Mouse (Mus musculus): ENCODE results near the gene Myoz1. TPM values are rescaled to one million over a fixed set of nuclear protein-coding genes. Genes with fewer than 3 reads are reported as not detected.

Myoz1 gene
- total and polyA plus RNA-seq, 3 experiments, result 1.7 to 2.6 (median 2.4) TPM

- dilution Hi-C loops (cut with MboI; ENCODE audit: extremely low pct_ligation_motif_present, extremely low pct_unique_long_range_greater_than_20kb, low sequenced_read_pairs) (no loop called here), in situ Hi-C loops (cut with MboI; ENCODE audit: low pct_ligation_motif_present, low pct_unique_long_range_greater_than_20kb, low sequenced_read_pairs) (no loop called here)
- H3K4me2 ChIP-seq (ENCODE audit: insufficient read depth, low read depth, poor library complexity, severe bottlenecking), result no peak overlapping the region
- H3K27me3 ChIP-seq (replicated peaks), result no peaks in the 10 kb centered on the region
- no peaks in the 10 kb centered on the region for H3K9me3 ChIP-seq (replicated peaks; ENCODE audit: low read length)
- peaks cover 0 to 34% of the 10 kb centered on the region in 2 experiments for H3K36me3 ChIP-seq (replicated peaks in 1 of 2; ENCODE audit: control insufficient read depth in 1 of 2, insufficient read depth in 1 of 2, low read length in 1 of 2)
- no peak overlapping the region for H3K27ac ChIP-seq (ENCODE audit: insufficient read depth, low read depth)
- no peaks in the 10 kb centered on the region for H3K4me1 ChIP-seq (ENCODE audit: control insufficient read depth in 1 of 2, insufficient read depth in 2 of 2)
- no peaks in the 10 kb centered on the region for H3K79me2 ChIP-seq (replicated peaks; ENCODE audit: control insufficient read depth, extremely low read depth, insufficient read depth, poor library complexity, severe bottlenecking)
- DNase-seq (ENCODE audit: extremely low read depth), result no peak
- no peak overlapping the region for H3K4me3 ChIP-seq (replicated peaks in 1 of 3; ENCODE audit: low read depth in 2 of 3, low read length in 2 of 3, poor library complexity in 1 of 3)
- TF ChIP-seq ZMIZ1 (IDR thresholded peaks at IDR 0.05; ENCODE audit: low read depth, low read length), result no peak
- no peak for TF ChIP-seq MEF2A (IDR thresholded peaks at IDR 0.05; ENCODE audit: borderline replicate concordance, low read depth, low read length)
- TF ChIP-seq CHD2 (IDR thresholded peaks at IDR 0.05; ENCODE audit: low read length), result no peak
- TF ChIP-seq MAZ (IDR thresholded peaks at IDR 0.05; ENCODE audit: low read depth, low read length), result no peak
- no peak for TF ChIP-seq MAX (IDR thresholded peaks at IDR 0.05; ENCODE audit: low read length)
- TF ChIP-seq POLR2AphosphoS2 (IDR thresholded peaks at IDR 0.05; ENCODE audit: low read depth, low read length), result no peak
- TF ChIP-seq E2F4 (IDR thresholded peaks at IDR 0.05; ENCODE audit: insufficient replicate concordance, low read depth, low read length), result no peak
- TF ChIP-seq IRF4 (IDR thresholded peaks at IDR 0.05; ENCODE audit: low read depth, low read length), result no peak
- TF ChIP-seq CHD1 (IDR thresholded peaks at IDR 0.05; ENCODE audit: low read depth, low read length), result no peak
- TF ChIP-seq ZKSCAN1 (IDR thresholded peaks at IDR 0.05; ENCODE audit: borderline replicate concordance, low read depth, low read length), result no peak
- no peak for TF ChIP-seq KAT2A (IDR thresholded peaks at IDR 0.05; ENCODE audit: insufficient replicate concordance, low read length)
- no peak for TF ChIP-seq MYC (IDR thresholded peaks at IDR 0.05; ENCODE audit: low read depth, low read length)
- TF ChIP-seq HCFC1 (IDR thresholded peaks at IDR 0.05; ENCODE audit: low read depth, low read length), result no peak
- TF ChIP-seq ZC3H11A (IDR thresholded peaks at IDR 0.05; ENCODE audit: low read depth, low read length), result no peak
- TF ChIP-seq PAX5 (IDR thresholded peaks at IDR 0.05; ENCODE audit: low read length), result no peak
- no peak for TF ChIP-seq UBTF (IDR thresholded peaks at IDR 0.05; ENCODE audit: low read depth, low read length)
- no peak overlapping the region for H3K9ac ChIP-seq (ENCODE audit: insufficient read depth, low read depth)
Observed at GRCm38 (mm10) chr14:20622412-20622811, 33.9 kb downstream of the Myoz1 start.

GRCm38 (mm10) chr14:20621903-20622302 is 34.4 kb downstream of the Myoz1 start:
- dilution Hi-C loops (cut with MboI; ENCODE audit: extremely low pct_ligation_motif_present, extremely low pct_unique_long_range_greater_than_20kb, low sequenced_read_pairs), result no loop called here

More at GRCm38 (mm10) chr14:20621903-20622302, 34.4 kb downstream of the Myoz1 start:
- Histone ChIP-seq H3K27ac (ENCODE audit: insufficient read depth, low read depth) (no peak overlapping the region), H3K79me2 (replicated peaks; ENCODE audit: control insufficient read depth, extremely low read depth, insufficient read depth, poor library complexity, severe bottlenecking) (peaks cover under 1% of the 10 kb centered on the region; the same call in 1 of the 2 replicates), H3K4me2 (ENCODE audit: insufficient read depth, low read depth, poor library complexity, severe bottlenecking) (no peak overlapping the region), H3K4me1 (ENCODE audit: control insufficient read depth in 1 of 2, insufficient read depth in 2 of 2) (no peaks in the 10 kb centered on the region), H3K36me3 (replicated peaks in 1 of 2; ENCODE audit: control insufficient read depth in 1 of 2, insufficient read depth in 1 of 2, low read length in 1 of 2) (peaks cover 0 to 31% of the 10 kb centered on the region in 2 experiments), H3K27me3 (replicated peaks) (no peaks in the 10 kb centered on the region), H3K9me3 (replicated peaks; ENCODE audit: low read length) (no peaks in the 10 kb centered on the region), H3K4me3 (replicated peaks in 1 of 3; ENCODE audit: low read depth in 2 of 3, low read length in 2 of 3, poor library complexity in 1 of 3) (no peak overlapping the region), H3K9ac (ENCODE audit: insufficient read depth, low read depth) (no peak overlapping the region)
- no peak for DNase-seq (ENCODE audit: extremely low read depth)
- in situ Hi-C loops (cut with MboI; ENCODE audit: low pct_ligation_motif_present, low pct_unique_long_range_greater_than_20kb, low sequenced_read_pairs), result no loop called here
- no peak for TF ChIP-seq SMC3 (IDR thresholded peaks at IDR 0.05; ENCODE audit: low read depth, low read length)
- TF ChIP-seq MXI1 (IDR thresholded peaks at IDR 0.05; ENCODE audit: low read depth, low read length), result no peak
- TF ChIP-seq MEF2A (IDR thresholded peaks at IDR 0.05; ENCODE audit: borderline replicate concordance, low read depth, low read length), result no peak
- TF ChIP-seq ZMIZ1 (IDR thresholded peaks at IDR 0.05; ENCODE audit: low read depth, low read length), result no peak
- TF ChIP-seq POLR2AphosphoS2 (IDR thresholded peaks at IDR 0.05; ENCODE audit: low read depth, low read length), result no peak
- TF ChIP-seq ZKSCAN1 (IDR thresholded peaks at IDR 0.05; ENCODE audit: borderline replicate concordance, low read depth, low read length), result no peak
- TF ChIP-seq TCF12 (IDR thresholded peaks at IDR 0.05; ENCODE audit: low read depth, low read length), result no peak
